Mouse (Mus musculus): Measurements from ENCODE around the gene Car9.
"Not testable (repeated sequence)": the region's sequence is repeated elsewhere in the genome, so short reads cannot be mapped to it uniquely, and the experiment has no call there.

DNA sequence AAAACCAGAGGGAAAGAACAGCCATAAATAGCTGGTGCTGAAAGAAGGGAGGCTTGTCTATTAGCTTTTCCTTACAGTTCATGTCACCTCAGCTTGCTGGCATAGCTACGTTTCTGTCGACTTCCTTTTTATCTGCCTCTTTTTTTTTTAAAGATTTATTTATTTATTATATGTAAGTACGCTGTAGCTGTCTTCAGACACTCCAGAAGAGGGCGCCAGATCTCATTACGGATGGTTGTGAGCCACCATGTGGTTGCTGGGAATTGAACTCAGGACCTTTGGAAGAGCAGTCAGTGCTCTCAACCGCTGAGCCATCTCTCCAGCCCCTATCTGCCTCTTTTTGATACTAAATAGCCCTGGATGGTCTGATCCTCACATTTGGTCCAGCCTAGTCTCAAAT lies 45.1 kb downstream of the Car9 start:
- not testable (repeated sequence) for TF ChIP-seq POLR2A, CTCF (IDR thresholded peaks at IDR 0.05; ENCODE audit: extremely low read depth, insufficient read depth, low read length)
